Mouse (Mus musculus) hematopoietic stem cell, adult 5-6 weeks (primary cell): ENCODE measurements around the gene Prpf3. TPM values are rescaled to one million over a fixed set of nuclear protein-coding genes. Genes with fewer than 3 reads are reported as not detected.
A peak's percentile ranks its signal among the peaks of the same experiment; 100 is the strongest.
"Not testable (repeated sequence)": the region's sequence is repeated elsewhere in the genome, so short reads cannot be mapped to it uniquely, and the experiment has no call there.

Experiments used
- ATAC-seq, 2 experiments: fragments of 125-278 bp in 1 of 2; replicated peaks in 1 of 2; 2 replicates each; pipeline ENCODE4 v1.8.0; 2016 to 2017; ENCODE audit warnings: inconsistent platforms in 2 of 2, mild to moderate bottlenecking in 2 of 2, moderate number of reproducible peaks in 2 of 2, low read depth in 1 of 2, moderate TSS enrichment in 1 of 2; ENCODE audit not compliant: low FRiP score in 2 of 2, poor library complexity in 2 of 2, severe bottlenecking in 2 of 2, insufficient read depth in 1 of 2, low TSS enrichment in 1 of 2
- total RNA-seq: library from RNA; stranded (forward); fragments of 172-1452, 232-1000 nt; gene quantifications from 2 replicates; pipeline ENCODE4 v1.2.3, GENCODE M21; 2017

The Prpf3 gene
- total RNA-seq, 1 experiment from 2014 or later, result 46.1 TPM

GRCm38 (mm10) chr3:95856115-95856514 lies 430 bp upstream of the Prpf3 start:
- ATAC-seq, result no peak

DNA sequence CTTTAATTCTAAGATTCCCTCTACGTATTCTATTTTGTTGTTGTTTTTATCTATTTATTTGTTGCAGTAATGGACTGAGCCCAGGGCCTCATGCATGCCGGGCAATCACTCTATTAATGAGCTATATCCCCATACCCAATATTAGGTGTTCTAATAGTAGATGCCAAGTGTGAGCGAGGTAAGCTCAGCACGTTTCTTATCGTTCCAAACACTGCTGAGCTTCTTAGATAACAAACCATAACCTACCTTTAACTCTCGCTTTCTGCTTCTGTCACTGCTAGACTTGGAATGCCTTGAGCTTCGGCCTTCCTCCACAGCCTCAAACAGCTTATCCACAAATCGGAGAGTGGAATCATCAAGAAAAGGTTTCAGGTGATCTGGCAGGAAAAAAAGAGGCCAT lies 4.4 kb downstream of the Prpf3 start:
- ATAC-seq, result no peak

DNA sequence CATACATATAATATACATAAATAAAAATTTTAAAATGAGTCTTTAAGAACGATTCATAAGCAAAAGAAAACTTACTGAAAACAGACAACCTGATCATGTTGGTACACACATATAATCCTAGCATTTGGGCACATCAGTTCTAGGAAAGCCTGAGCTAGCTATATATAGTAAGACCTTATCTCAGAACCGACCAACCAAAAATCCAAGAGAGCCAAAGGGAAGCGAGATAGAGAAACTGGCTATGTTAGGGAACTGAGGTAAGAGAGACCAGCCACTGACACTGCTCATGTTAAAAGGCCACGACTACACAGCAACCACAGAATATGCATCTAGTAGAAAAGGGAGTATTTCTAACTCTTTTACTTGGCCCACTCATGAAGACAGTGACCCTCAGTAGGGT lies 5.1 kb downstream of the Prpf3 start:
- no peak for ATAC-seq

GRCm38 (mm10) chr3:95842503-95843214 lies 13.0 kb downstream of the Prpf3 start:
- ATAC-seq, result no peak

DNA sequence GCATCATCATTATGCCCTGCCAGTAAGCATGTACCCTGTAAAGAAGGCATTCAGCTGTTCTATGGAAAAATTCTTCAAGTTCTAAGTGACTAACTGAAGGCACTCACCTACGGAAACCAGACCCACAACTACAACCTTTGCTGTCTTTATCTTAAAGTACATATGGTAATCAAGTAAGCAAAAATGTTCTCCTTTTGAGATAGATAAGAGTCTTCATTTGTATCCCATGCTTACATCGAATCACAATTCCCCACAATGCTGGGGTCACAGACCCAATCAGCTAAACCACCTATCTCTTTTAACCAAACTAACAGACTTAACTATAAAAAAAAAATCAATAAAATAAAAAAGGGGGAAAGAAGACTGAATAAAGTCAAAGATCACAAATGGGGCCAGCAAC lies 16.4 kb downstream of the Prpf3 start:
- ATAC-seq, result no peak

GRCm38 (mm10) chr3:95829053-95829452 lies 26.6 kb downstream of the Prpf3 start:
- ATAC-seq, result no peak

GRCm38 (mm10) chr3:95826275-95826674 lies 29.4 kb downstream of the Prpf3 start:
- ATAC-seq, result no peak

DNA sequence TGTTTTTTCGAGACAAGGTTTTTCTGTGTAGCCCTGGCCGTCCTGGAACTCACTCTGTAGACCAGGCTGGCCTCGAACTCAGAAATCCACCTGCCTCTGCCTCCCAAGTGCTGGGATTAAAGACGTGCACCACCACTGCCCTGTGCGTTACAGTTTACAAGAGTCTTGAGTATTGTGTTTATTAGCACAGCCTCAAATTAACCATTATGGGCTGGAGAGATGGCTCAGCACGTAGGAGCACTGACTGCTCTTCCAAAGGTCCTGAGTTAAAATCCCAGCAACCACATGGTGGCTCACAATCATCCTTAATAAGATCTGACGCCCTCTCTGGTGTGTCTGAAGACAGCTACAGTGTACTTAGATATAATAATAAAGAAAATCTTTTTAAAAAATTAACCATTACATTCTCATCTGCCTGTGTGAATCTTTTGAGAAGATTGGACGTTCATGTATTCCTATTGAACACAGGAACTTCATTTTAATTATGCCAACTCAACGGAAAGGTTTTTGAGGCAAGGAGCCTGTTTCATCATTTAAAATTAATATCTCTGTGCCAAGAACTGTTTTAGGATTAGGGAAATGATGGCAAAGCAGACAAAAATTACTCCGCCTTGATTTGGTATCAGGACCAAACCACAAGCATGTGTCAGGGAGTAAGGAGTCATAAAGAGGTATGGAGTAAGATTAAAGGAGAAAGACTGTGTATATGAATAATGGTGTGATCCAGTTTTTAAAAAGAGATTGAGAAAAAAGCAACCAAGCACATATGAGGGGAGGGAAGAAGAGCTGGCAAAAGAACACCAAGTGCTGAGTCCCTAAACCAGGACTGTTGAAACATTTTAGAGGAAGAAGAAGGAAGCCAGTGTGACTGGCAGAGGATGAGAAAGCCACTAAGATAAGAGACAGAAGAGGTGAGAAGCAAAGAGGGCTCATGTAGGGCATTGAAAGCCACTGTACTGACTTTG lies 35.4 kb downstream of the Prpf3 start:
- no peak for ATAC-seq

DNA sequence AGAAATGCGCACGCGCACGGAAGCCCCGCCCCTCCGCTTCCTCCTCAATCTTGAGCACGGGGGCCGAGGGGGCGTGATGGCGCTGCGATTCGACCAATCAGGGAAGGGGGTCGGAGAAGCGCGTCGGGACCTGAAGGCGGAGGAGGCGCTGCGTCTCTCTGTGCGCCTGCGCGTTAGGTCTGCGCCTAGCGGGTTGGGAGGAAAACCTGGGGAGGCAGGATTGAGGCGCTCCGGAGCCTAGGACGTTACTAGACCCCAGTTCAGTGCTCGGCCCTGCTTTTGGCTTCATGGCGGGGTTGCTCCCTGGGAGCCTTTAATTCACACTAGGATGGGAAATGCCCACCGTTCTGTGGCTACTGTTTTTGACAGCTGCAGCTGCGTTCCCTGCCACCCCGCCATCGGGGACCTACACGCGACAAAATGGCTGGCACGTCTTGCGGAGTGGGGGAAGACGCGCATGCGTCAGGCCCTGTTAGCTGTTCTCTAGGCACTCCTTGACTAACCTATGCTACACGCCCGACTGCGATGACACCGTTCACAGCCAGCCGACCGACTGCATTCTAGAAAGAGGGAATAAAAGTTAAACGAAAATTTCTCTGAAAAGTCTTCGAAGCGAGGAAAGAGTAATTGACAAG lies 36.2 kb downstream of the Prpf3 start:
- peak; percentile 92 to 95 for ATAC-seq

DNA sequence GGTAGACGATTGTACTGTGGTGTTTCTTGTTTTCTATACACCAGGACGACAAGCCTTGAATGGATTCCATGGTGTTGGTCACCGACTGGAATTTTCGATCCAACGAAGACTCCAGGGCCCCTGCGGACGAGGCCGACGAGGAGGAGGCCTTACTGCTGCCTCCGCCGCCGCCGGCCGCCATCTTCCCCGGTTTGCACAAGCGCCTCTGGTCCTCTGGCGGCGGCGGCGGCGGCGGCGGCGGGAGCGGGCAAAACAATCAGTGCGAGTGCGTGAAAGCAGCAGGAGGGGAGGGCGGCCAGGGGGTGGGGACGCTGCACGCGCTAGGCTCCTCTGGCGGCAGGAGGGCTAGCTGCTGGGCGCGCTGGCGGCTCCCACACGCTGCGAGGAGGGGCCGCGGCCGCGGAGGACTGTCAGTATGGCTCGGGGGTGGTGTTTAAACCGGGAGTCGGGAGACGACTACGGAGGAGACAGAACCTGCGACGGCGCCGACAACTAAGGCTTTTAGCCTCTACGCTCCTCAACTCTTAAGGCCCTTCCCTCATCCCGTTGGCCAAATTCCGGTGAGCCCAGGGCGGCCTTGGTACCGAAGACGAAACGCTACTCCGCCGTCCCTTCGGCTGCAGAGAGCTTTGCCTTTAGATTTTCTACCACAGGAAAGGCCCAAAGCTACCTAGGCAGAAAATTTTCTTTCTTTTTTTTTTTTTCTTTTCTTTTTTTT lies 37.0 kb downstream of the Prpf3 start, which contains the start of gene Rprd2:
Gene Rprd2, minus strand, starts transcription at position 293 of the 718 bp plus-strand sequence.
- ATAC-seq, result peak in 1 of 2 experiments; percentile 34; a peak in 1 of 4 replicates

GRCm38 (mm10) chr3:95818026-95818511 lies 37.6 kb downstream of the Prpf3 start:
- ATAC-seq, result peak in 1 of 2 experiments; percentile 5; a peak in 1 of 4 replicates

GRCm38 (mm10) chr3:95816681-95817080 lies 39.0 kb downstream of the Prpf3 start:
- peak in 1 of 2 experiments; percentile 6; a peak in 1 of 4 replicates for ATAC-seq

DNA sequence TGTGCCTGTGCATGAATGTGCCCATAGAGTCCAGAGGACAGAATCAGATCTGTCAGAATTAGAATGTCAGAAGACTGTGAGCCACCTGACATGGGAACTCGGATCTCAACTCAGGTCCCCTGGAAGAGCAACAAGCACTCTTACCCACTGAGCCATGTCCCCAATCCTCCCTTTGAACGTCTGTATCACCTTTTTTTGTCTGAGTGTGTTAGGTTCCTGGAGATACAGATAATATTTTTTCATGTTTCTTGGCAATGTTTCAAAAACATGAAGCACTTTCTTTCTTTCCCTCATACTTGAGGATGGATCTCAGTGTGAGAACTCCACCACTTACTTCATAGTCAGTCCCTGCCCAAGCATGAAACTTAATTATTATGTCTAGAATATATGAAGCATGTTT lies 47.3 kb downstream of the Prpf3 start:
- ATAC-seq, result no peak

- ATAC-seq, result not testable (repeated sequence)
Observed at GRCm38 (mm10) chr3:95807630-95808029, 48.1 kb downstream of the Prpf3 start.

DNA sequence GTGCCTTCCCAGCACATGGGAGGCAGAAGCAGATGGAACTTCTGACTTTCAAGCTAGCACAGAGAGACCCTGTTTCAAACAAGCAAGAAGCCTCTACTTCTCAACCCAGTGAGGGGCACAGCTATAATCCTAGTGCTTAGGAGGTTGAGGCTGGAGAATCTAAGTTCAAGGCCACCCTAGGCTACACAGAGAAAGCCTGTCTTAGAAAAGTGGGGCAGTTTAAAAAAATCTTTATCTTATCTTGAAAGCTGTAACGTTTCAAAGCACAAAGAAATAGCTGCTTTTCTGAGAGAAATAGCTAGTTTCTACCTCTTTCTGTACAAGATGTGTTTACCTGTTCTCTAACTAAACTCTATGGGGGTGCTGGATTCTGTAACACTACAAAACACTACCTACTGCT lies 49.0 kb downstream of the Prpf3 start:
- no peak for ATAC-seq

- ATAC-seq, result no peak
Observed at GRCm38 (mm10) chr3:95803851-95804250, 51.8 kb downstream of the Prpf3 start.

GRCm38 (mm10) chr3:95798756-95799155 lies 56.9 kb downstream of the Prpf3 start:
- ATAC-seq, result no peak
